ENCODE assay signal across 29 mouse cellular contexts in genomic region chr5:47421916-47422315, GRCm38 (mm10).
DNase-seq lines count a peak whose midpoint lies in the region; ATAC-seq and TF ChIP-seq lines count a peak whose summit lies in the region.
"Had no signal": no experiment of that assay in that cellular context is flagged by ENCODE, and none has a peak within 500 bp of the region (broad histone marks: within the 10 kb centered on the region; RNA-seq: fewer than 3 reads in every experiment).

No protein-coding gene starts in this region.

- DNase-seq in hindbrain, embryonic 11.5 days (ENCODE audit: low spot score), result peak; percentile 29
- DNase-seq in hindbrain, embryonic 14.5 days (ENCODE audit: low spot score), result no peak
- DNase-seq in brain, embryonic 14.5 days (ENCODE audit: low read depth), result peak; percentile 19
- no peak for DNase-seq in liver, postnatal 0 days
- DNase-seq: adrenal gland, adult 8-10 months; adrenal gland, postnatal 14 days; adrenal gland, postnatal 36 days; B cell, adult 2 months; cerebellum, adult 11 months; cerebellum, adult 18-20 months; cerebellum, adult 8-10 months; cerebellum, adult 9-11 months; cerebellum, postnatal 14 days; cerebellum, postnatal 36 days; embryo, embryonic 11 days had no signal

- no peak for TF ChIP-seq POLR2A in brain, embryonic 14.5 days (IDR thresholded peaks at IDR 0.05; ENCODE audit: borderline replicate concordance, extremely low read depth, insufficient read depth, insufficient read length, poor library complexity, severe bottlenecking)

- H3K27me3 ChIP-seq in hindbrain, embryonic 11.5 days (ENCODE audit: control insufficient read depth, insufficient read depth, low read length), result no peaks in the 10 kb centered on the region
- no peaks in the 10 kb centered on the region for H3K27me3 ChIP-seq in hindbrain, embryonic 14.5 days (ENCODE audit: control insufficient read depth, insufficient read depth, low read length)
- H3K27me3 ChIP-seq in hindbrain, embryonic 13.5 days, result no peaks in the 10 kb centered on the region
- no peaks in the 10 kb centered on the region for H3K27me3 ChIP-seq in hindbrain, embryonic 16.5 days (replicated peaks; ENCODE audit: control insufficient read depth, insufficient read depth, low read length)
- H3K27me3 ChIP-seq in liver, postnatal 0 days (ENCODE audit: insufficient read depth, low read length), result no peaks in the 10 kb centered on the region
- H3K27me3 ChIP-seq: CH12.LX; embryonic facial prominence, embryonic 13.5 days; embryonic facial prominence, embryonic 15.5 days; forebrain, embryonic 12.5 days had no signal

- H3K27ac ChIP-seq in hindbrain, embryonic 11.5 days (ENCODE audit: low read depth, low read length), result no peak overlapping the region
- no peak overlapping the region for H3K27ac ChIP-seq in hindbrain, embryonic 14.5 days
- no peak overlapping the region for H3K27ac ChIP-seq in hindbrain, embryonic 13.5 days
- no peak overlapping the region for H3K27ac ChIP-seq in hindbrain, embryonic 16.5 days (ENCODE audit: low read depth, low read length)
- H3K27ac ChIP-seq in liver, postnatal 0 days (ENCODE audit: low read depth), result no peak overlapping the region
- H3K27ac ChIP-seq: embryonic facial prominence, embryonic 13.5 days; embryonic facial prominence, embryonic 15.5 days; forebrain, embryonic 10.5 days; forebrain, embryonic 12.5 days had no signal

- ATAC-seq in hindbrain, embryonic 11.5 days (ENCODE audit: low FRiP score), result peak; percentile 66
- no peak for ATAC-seq in hindbrain, embryonic 14.5 days (ENCODE audit: low FRiP score)
- peak; percentile 72; the same call in 1 of the 2 replicates for ATAC-seq in hindbrain, embryonic 13.5 days (ENCODE audit: low FRiP score)
- ATAC-seq in hindbrain, embryonic 16.5 days, result no peak
- no peak for ATAC-seq in liver, postnatal 0 days
- ATAC-seq: activated CD4-positive, CD25-positive, alpha-beta regulatory T cell, adult 4 months; CD4-positive, CD25-positive, alpha-beta regulatory T cell, adult 4 months; forebrain, embryonic 14.5 days; forebrain, embryonic 16.5 days; Patski had no signal

- no peak for TF ChIP-seq EP300 in liver, postnatal 0 days (IDR thresholded peaks at IDR 0.05; ENCODE audit: low read depth)

- TF ChIP-seq CTCF in brain, embryonic 14.5 days (IDR thresholded peaks at IDR 0.05; ENCODE audit: borderline replicate concordance, extremely low read depth, insufficient read depth, insufficient read length), result no peak
- TF ChIP-seq CTCF in liver, postnatal 0 days (IDR thresholded peaks at IDR 0.05; ENCODE audit: low read depth), result no peak

- H3K4me1 ChIP-seq in hindbrain, embryonic 11.5 days (replicated peaks; ENCODE audit: control insufficient read depth, insufficient read depth, low read length), result no peaks in the 10 kb centered on the region
- no peaks in the 10 kb centered on the region for H3K4me1 ChIP-seq in hindbrain, embryonic 14.5 days (replicated peaks; ENCODE audit: control insufficient read depth, insufficient read depth, low read length)
- H3K4me1 ChIP-seq in hindbrain, embryonic 13.5 days (replicated peaks), result 0 out of 2 replicates have a peak, but pooled peaks cover 2% of the 10 kb centered on the region
- H3K4me1 ChIP-seq in hindbrain, embryonic 16.5 days (ENCODE audit: control insufficient read depth, insufficient read depth, low read depth, low read length), result no peaks in the 10 kb centered on the region
- H3K4me1 ChIP-seq in liver, postnatal 0 days (ENCODE audit: insufficient read depth), result no peaks in the 10 kb centered on the region
- H3K4me1 ChIP-seq: embryonic facial prominence, embryonic 13.5 days; embryonic facial prominence, embryonic 15.5 days; forebrain, embryonic 12.5 days had no signal

- H3K4me3 ChIP-seq in hindbrain, embryonic 11.5 days (ENCODE audit: low read depth, low read length), result no peak overlapping the region
- H3K4me3 ChIP-seq in hindbrain, embryonic 14.5 days (replicated peaks; ENCODE audit: low read length), result no peak overlapping the region
- no peak overlapping the region for H3K4me3 ChIP-seq in hindbrain, embryonic 13.5 days
- H3K4me3 ChIP-seq in hindbrain, embryonic 16.5 days (ENCODE audit: low read length), result no peak overlapping the region
- H3K4me3 ChIP-seq in liver, postnatal 0 days (ENCODE audit: low read depth, low read length), result no peak overlapping the region
- H3K4me3 ChIP-seq: embryonic facial prominence, embryonic 13.5 days; embryonic facial prominence, embryonic 15.5 days; erythroblast, embryonic 14.5 days; forebrain, embryonic 10.5 days; forebrain, embryonic 12.5 days had no signal

- 59% methylated on average over 2 of the region's 2 CpGs for WGBS in hindbrain, embryonic 11.5 days
- 48% methylated on average over 2 of the region's 2 CpGs for WGBS in hindbrain, embryonic 14.5 days
- WGBS in hindbrain, embryonic 13.5 days, result 36% methylated on average over 2 of the region's 2 CpGs
- 57% methylated on average over 2 of the region's 2 CpGs for WGBS in hindbrain, embryonic 16.5 days
- WGBS in liver, postnatal 0 days (ENCODE audit: insufficient replicate concordance), result 56% methylated on average over 2 of the region's 2 CpGs

- no peaks in the 10 kb centered on the region for H3K36me3 ChIP-seq in hindbrain, embryonic 11.5 days (ENCODE audit: control insufficient read depth, insufficient read depth, low read length)
- no peaks in the 10 kb centered on the region for H3K36me3 ChIP-seq in hindbrain, embryonic 14.5 days (replicated peaks; ENCODE audit: control insufficient read depth, insufficient read depth)
- H3K36me3 ChIP-seq in hindbrain, embryonic 13.5 days, result no peaks in the 10 kb centered on the region
- no peaks in the 10 kb centered on the region for H3K36me3 ChIP-seq in hindbrain, embryonic 16.5 days (ENCODE audit: control insufficient read depth, insufficient read depth, low read length)
- H3K36me3 ChIP-seq in liver, postnatal 0 days (replicated peaks; ENCODE audit: insufficient read depth, low read length), result no peaks in the 10 kb centered on the region
- H3K36me3 ChIP-seq: embryonic facial prominence, embryonic 13.5 days; embryonic facial prominence, embryonic 15.5 days; forebrain, embryonic 10.5 days; forebrain, embryonic 12.5 days; G1E had no signal

- no peak overlapping the region for H3K9ac ChIP-seq in hindbrain, embryonic 11.5 days (ENCODE audit: low read depth, low read length)
- no peak overlapping the region for H3K9ac ChIP-seq in hindbrain, embryonic 14.5 days
- H3K9ac ChIP-seq in hindbrain, embryonic 13.5 days, result no peak overlapping the region
- H3K9ac ChIP-seq in hindbrain, embryonic 16.5 days (ENCODE audit: low read depth, low read length), result no peak overlapping the region
- no peak overlapping the region for H3K9ac ChIP-seq in liver, postnatal 0 days (replicated peaks)
- H3K9ac ChIP-seq: embryonic facial prominence, embryonic 13.5 days; embryonic facial prominence, embryonic 15.5 days; forebrain, embryonic 12.5 days had no signal

- H3K9me3 ChIP-seq in hindbrain, embryonic 11.5 days (ENCODE audit: control insufficient read depth, low read length), result no peaks in the 10 kb centered on the region
- H3K9me3 ChIP-seq in hindbrain, embryonic 14.5 days (ENCODE audit: control insufficient read depth, low read length), result no peaks in the 10 kb centered on the region
- H3K9me3 ChIP-seq in hindbrain, embryonic 13.5 days, result no peaks in the 10 kb centered on the region
- H3K9me3 ChIP-seq in hindbrain, embryonic 16.5 days (ENCODE audit: control insufficient read depth, low read length), result no peaks in the 10 kb centered on the region
- H3K9me3 ChIP-seq in liver, postnatal 0 days (ENCODE audit: low read length), result no peaks in the 10 kb centered on the region
- H3K9me3 ChIP-seq: embryonic facial prominence, embryonic 13.5 days; embryonic facial prominence, embryonic 15.5 days; forebrain, embryonic 10.5 days; forebrain, embryonic 12.5 days; G1E had no signal

- H3K4me2 ChIP-seq in hindbrain, embryonic 11.5 days (replicated peaks; ENCODE audit: low read depth, low read length), result no peak overlapping the region
- H3K4me2 ChIP-seq in hindbrain, embryonic 14.5 days (replicated peaks), result no peak overlapping the region
- no peak overlapping the region for H3K4me2 ChIP-seq in hindbrain, embryonic 13.5 days
- H3K4me2 ChIP-seq in hindbrain, embryonic 16.5 days (ENCODE audit: low read length), result no peak overlapping the region
- H3K4me2 ChIP-seq in liver, postnatal 0 days (ENCODE audit: low read depth, low read length), result no peak overlapping the region
- H3K4me2 ChIP-seq: embryonic facial prominence, embryonic 13.5 days; embryonic facial prominence, embryonic 15.5 days; forebrain, embryonic 12.5 days had no signal

Comparison
In these comparisons a context has a peak if more than half of its experiments do, and no peak if none do; other contexts are left out.
1. ATAC-seq: peak in hindbrain, embryonic 11.5 days (single experiment) and hindbrain, embryonic 13.5 days (single experiment); none in hindbrain, embryonic 14.5 days (single experiment), hindbrain, embryonic 16.5 days (single experiment) and liver, postnatal 0 days (single experiment).
2. DNase-seq: peak in hindbrain, embryonic 11.5 days (single experiment) and brain, embryonic 14.5 days (single experiment); none in hindbrain, embryonic 14.5 days (single experiment) and liver, postnatal 0 days (single experiment).